Mouse (Mus musculus): ENCODE measurements around the gene Kirrel2. TPM values are rescaled to one million over a fixed set of nuclear protein-coding genes. Genes with fewer than 3 reads are reported as not detected.

Gene Kirrel2
- polyA plus RNA-seq, 1 experiment from 2014 or later = 0.47 TPM

- Histone ChIP-seq H3K4me2 (replicated peaks) (no peak overlapping the region), H3K4me1 (peaks cover under 1% of the 10 kb centered on the region), H3K27me3 (peaks cover 11% of the 10 kb centered on the region; the same call in 1 of the 2 replicates), H3K4me3 (no peak overlapping the region), H3K9ac (replicated peaks) (no peak overlapping the region), H3K36me3 (no peaks in the 10 kb centered on the region), H3K27ac (replicated peaks) (no peak overlapping the region), H3K9me3 (no peaks in the 10 kb centered on the region)
- 46% methylated on average over 5 of the region's 5 CpGs for WGBS
- no peak for ATAC-seq (replicated peaks)
Measured at GRCm38 (mm10) chr7:30472411-30472810, 14.9 kb upstream of the Kirrel2 start.

GRCm38 (mm10) chr7:30464816-30465300 lies 7.4 kb upstream of the Kirrel2 start:
- H3K4me2 ChIP-seq (replicated peaks) = no peak overlapping the region
- H3K27ac ChIP-seq (replicated peaks) = no peak overlapping the region
- WGBS = 15% methylated on average over 5 of the region's 6 CpGs
- no peaks in the 10 kb centered on the region for H3K9me3 ChIP-seq
- ATAC-seq (replicated peaks) = no peak
- H3K9ac ChIP-seq (replicated peaks) = no peak overlapping the region
- no peaks in the 10 kb centered on the region for H3K4me1 ChIP-seq
- H3K4me3 ChIP-seq = no peak overlapping the region
- peaks cover 84% of the 10 kb centered on the region for H3K27me3 ChIP-seq
- no peaks in the 10 kb centered on the region for H3K36me3 ChIP-seq

- H3K27ac ChIP-seq (replicated peaks) = no peak overlapping the region
- WGBS = 7% methylated on average over 4 of the region's 4 CpGs
- no peaks in the 10 kb centered on the region for H3K36me3 ChIP-seq
- H3K4me3 ChIP-seq = no peak overlapping the region
- no peak for ATAC-seq (replicated peaks)
- no peaks in the 10 kb centered on the region for H3K4me1 ChIP-seq
- no peak overlapping the region for H3K9ac ChIP-seq (replicated peaks)
- no peaks in the 10 kb centered on the region for H3K9me3 ChIP-seq
- no peak overlapping the region for H3K4me2 ChIP-seq (replicated peaks)
- peaks cover 88% of the 10 kb centered on the region for H3K27me3 ChIP-seq
Measured at GRCm38 (mm10) chr7:30463996-30464395, 6.5 kb upstream of the Kirrel2 start.

- Histone ChIP-seq H3K4me3 (no peak overlapping the region), H3K27ac (replicated peaks) (no peak overlapping the region), H3K4me2 (replicated peaks) (no peak overlapping the region), H3K9me3 (no peaks in the 10 kb centered on the region), H3K27me3 (peaks cover 88% of the 10 kb centered on the region), H3K9ac (replicated peaks) (no peak overlapping the region), H3K36me3 (no peaks in the 10 kb centered on the region), H3K4me1 (no peaks in the 10 kb centered on the region)
- ATAC-seq (replicated peaks) = no peak
- 21% methylated on average over 7 of the region's 7 CpGs for WGBS
Measured at GRCm38 (mm10) chr7:30463568-30463967, 6.1 kb upstream of the Kirrel2 start.

- H3K36me3 ChIP-seq = no peaks in the 10 kb centered on the region
- ATAC-seq (replicated peaks) = no peak
- WGBS = 23% methylated on average over 6 of the region's 6 CpGs
- no peak overlapping the region for H3K27ac ChIP-seq (replicated peaks)
- H3K4me3 ChIP-seq = no peak overlapping the region
- peaks cover 89% of the 10 kb centered on the region for H3K27me3 ChIP-seq
- peaks cover 22% of the 10 kb centered on the region for H3K4me1 ChIP-seq
- H3K4me2 ChIP-seq (replicated peaks) = no peak overlapping the region
- H3K9me3 ChIP-seq = no peaks in the 10 kb centered on the region
- H3K9ac ChIP-seq (replicated peaks) = no peak overlapping the region
Measured at GRCm38 (mm10) chr7:30459484-30459883, 2.0 kb upstream of the Kirrel2 start.

GRCm38 (mm10) chr7:30456911-30457628 lies 420 bp downstream of the Kirrel2 start:
- Histone ChIP-seq H3K9ac (replicated peaks) (peak overlapping the region; percentile 25), H3K4me2 (replicated peaks) (peak overlapping the region; percentile 45), H3K9me3 (no peaks in the 10 kb centered on the region), H3K27me3 (peaks cover 88% of the 10 kb centered on the region), H3K4me3 (peak overlapping the region; percentile 20), H3K4me1 (peaks cover 27% of the 10 kb centered on the region), H3K27ac (replicated peaks) (no peak overlapping the region), H3K36me3 (no peaks in the 10 kb centered on the region)
- WGBS = under 1% methylated on average over 31 of the region's 31 CpGs
- ATAC-seq (replicated peaks) = no peak

- H3K4me2 ChIP-seq (replicated peaks) = peak overlapping the region; percentile 45
- peak overlapping the region; percentile 20 for H3K4me3 ChIP-seq
- no peak overlapping the region for H3K27ac ChIP-seq (replicated peaks)
- H3K9me3 ChIP-seq = no peaks in the 10 kb centered on the region
- H3K9ac ChIP-seq (replicated peaks) = no peak overlapping the region
- ATAC-seq (replicated peaks) = no peak
- H3K36me3 ChIP-seq = no peaks in the 10 kb centered on the region
- H3K4me1 ChIP-seq = peaks cover 27% of the 10 kb centered on the region
- H3K27me3 ChIP-seq = peaks cover 84% of the 10 kb centered on the region
- WGBS = 2% methylated on average over 9 of the region's 9 CpGs
Measured at GRCm38 (mm10) chr7:30456487-30456886, 1.0 kb downstream of the Kirrel2 start.

- Histone ChIP-seq H3K4me1 (peaks cover 27% of the 10 kb centered on the region), H3K27me3 (peaks cover 67% of the 10 kb centered on the region), H3K36me3 (no peaks in the 10 kb centered on the region), H3K4me2 (replicated peaks) (no peak overlapping the region), H3K4me3 (no peak overlapping the region), H3K27ac (replicated peaks) (no peak overlapping the region), H3K9ac (replicated peaks) (no peak overlapping the region), H3K9me3 (no peaks in the 10 kb centered on the region)
- 8% methylated on average over 6 of the region's 6 CpGs for WGBS
- ATAC-seq (replicated peaks) = no peak
Measured at GRCm38 (mm10) chr7:30454259-30454658, 3.2 kb downstream of the Kirrel2 start.

- H3K27ac ChIP-seq (replicated peaks) = no peak overlapping the region
- H3K27me3 ChIP-seq = peaks cover 67% of the 10 kb centered on the region
- H3K36me3 ChIP-seq = no peaks in the 10 kb centered on the region
- WGBS = 2% methylated on average over 25 of the region's 25 CpGs
- H3K9me3 ChIP-seq = no peaks in the 10 kb centered on the region
- no peak overlapping the region for H3K4me2 ChIP-seq (replicated peaks)
- no peak overlapping the region for H3K9ac ChIP-seq (replicated peaks)
- no peak overlapping the region for H3K4me3 ChIP-seq
- ATAC-seq (replicated peaks) = no peak
- peaks cover 27% of the 10 kb centered on the region for H3K4me1 ChIP-seq
Measured at GRCm38 (mm10) chr7:30453766-30454165, 3.7 kb downstream of the Kirrel2 start.

GRCm38 (mm10) chr7:30453327-30453726 lies 4.2 kb downstream of the Kirrel2 start:
- ATAC-seq (replicated peaks) = no peak
- Histone ChIP-seq H3K9me3 (no peaks in the 10 kb centered on the region), H3K36me3 (no peaks in the 10 kb centered on the region), H3K27ac (replicated peaks) (no peak overlapping the region), H3K4me1 (peaks cover 26% of the 10 kb centered on the region), H3K9ac (replicated peaks) (no peak overlapping the region), H3K4me2 (replicated peaks) (no peak overlapping the region), H3K4me3 (no peak overlapping the region), H3K27me3 (peaks cover 64% of the 10 kb centered on the region)
- WGBS = 14% methylated on average over 25 of the region's 25 CpGs

GRCm38 (mm10) chr7:30450241-30450640 lies 7.2 kb downstream of the Kirrel2 start:
- Histone ChIP-seq H3K36me3 (no peaks in the 10 kb centered on the region), H3K4me3 (no peak overlapping the region), H3K27ac (replicated peaks) (no peak overlapping the region), H3K9ac (replicated peaks) (no peak overlapping the region), H3K9me3 (no peaks in the 10 kb centered on the region), H3K27me3 (peaks cover 33% of the 10 kb centered on the region), H3K4me2 (replicated peaks) (no peak overlapping the region), H3K4me1 (peaks cover 12% of the 10 kb centered on the region)
- no peak for ATAC-seq (replicated peaks)
- 65% methylated on average over 7 of the region's 7 CpGs for WGBS

GRCm38 (mm10) chr7:30444971-30445751 lies 12.3 kb downstream of the Kirrel2 start, which contains the start of gene Aplp1:
Gene Aplp1 (minus strand): TSS chr7:30445535.
- WGBS = under 1% methylated on average over 54 of the region's 72 CpGs
- peak within 1 kb of the TSS; percentile 92 for H3K9ac ChIP-seq (replicated peaks)
- H3K36me3 ChIP-seq = peaks cover 20% of the 10 kb centered on the region
- H3K27me3 ChIP-seq = no peaks in the 10 kb centered on the region
- peak within 1 kb of the TSS; percentile 97 for H3K27ac ChIP-seq (replicated peaks)
- peaks cover 32% of the 10 kb centered on the region for H3K4me1 ChIP-seq
- H3K9me3 ChIP-seq = no peaks in the 10 kb centered on the region
- peak within 1 kb of the TSS; percentile 63 for H3K4me2 ChIP-seq (replicated peaks)
- ATAC-seq (replicated peaks) = peak; percentile 84
- peak within 1 kb of the TSS; percentile 87 for H3K4me3 ChIP-seq
